Mouse (Mus musculus) heart, adult 9 months (tissue): ENCODE data around the gene Mylpf.
"Not testable (repeated sequence)": the region's sequence is repeated elsewhere in the genome, so short reads cannot be mapped to it uniquely, and the experiment has no call there.

Experiments used
- DNase-seq, 2 experiments: peaks; one replicate each; pipeline ENCODE4 v3.0.0; 2022; ENCODE audit warnings: low spot score in 2 of 2

The Mylpf gene

DNA sequence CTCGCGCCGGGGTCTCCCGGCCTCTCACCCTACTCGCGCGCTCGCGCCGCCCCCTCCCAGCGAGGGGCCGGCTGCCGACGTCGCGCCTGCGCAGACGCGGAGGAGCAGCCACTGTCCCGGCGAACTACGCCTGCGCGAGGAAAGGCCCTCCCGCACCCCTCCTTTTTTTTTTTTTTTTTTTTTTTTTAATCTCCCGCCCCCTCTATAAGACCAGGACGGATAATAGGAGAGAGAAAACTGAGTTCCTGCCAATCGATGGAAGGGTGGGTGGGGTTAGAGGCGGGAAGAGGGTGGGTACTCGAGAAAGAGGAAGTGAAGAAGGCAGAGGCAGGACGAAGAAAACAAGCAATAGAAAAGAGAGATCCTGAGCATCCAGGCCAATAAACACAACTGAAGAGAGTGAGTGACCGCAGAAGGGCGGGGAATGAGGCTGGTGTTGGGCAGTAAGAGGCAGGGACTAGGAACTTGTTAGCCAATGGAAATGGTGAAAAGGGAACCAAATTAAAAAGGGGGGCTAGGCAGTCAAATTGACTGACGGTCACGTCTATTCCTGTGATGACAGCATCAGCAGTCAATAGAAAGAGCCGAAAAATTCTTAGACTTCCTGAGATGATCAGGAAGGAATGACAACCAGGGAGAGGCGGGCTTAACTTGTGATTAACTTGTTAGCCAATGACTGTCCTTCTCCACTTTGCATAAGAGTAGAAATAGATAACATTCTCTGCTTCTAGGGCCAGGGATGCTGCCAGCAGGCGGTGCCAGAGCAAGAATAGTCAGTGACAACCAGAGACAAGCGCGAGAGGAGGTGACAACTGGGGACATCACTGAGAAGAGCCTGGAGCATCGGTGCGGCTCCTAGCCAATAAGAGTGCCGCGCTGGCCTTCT lies at the start of gene Mylpf:
Gene Mylpf (plus strand): TSS at position 338 of the 886 bp plus-strand sequence.
- DNase-seq = peak; percentile 97 to 100

DNA sequence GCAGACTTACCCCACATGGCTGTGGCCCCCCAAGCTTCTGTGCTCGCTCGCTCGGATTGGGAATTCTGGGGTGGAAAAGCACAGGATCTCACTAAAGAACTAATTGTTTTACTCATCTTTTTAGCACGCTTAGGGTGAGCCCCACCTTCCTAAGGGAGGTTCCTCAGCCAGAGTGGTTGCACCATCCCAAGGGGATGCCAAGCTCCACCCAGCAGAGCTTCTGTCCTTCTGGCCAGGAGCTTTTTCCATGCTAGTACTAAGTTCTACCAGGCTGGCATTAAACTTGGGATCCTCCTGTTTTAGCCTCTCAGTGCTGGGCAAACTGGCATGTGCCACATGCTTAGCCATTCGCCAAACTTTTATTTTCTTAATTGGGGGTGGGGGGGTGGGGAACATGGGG lies 46.1 kb upstream of the Mylpf start:
- no peak for DNase-seq

DNA sequence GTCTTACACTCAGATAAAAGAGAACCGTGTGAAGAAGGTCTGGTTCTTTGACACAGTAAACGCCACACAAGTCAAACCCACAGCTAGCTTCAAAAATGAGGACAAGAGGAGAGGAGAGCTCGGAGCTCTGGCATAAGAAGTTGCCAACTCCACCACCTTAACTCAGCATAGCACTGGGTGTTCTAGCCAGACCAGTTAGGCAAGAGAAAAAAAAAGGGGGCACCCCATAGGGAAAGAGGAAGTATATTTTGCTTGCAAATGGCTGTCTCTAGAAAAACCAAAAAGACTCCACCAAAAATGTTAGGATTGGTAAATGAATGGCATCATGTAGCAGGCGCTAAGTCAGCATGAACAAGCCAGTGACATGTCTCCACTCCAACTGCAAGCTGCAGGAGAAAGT lies 44.7 kb upstream of the Mylpf start:
- no peak for DNase-seq

DNA sequence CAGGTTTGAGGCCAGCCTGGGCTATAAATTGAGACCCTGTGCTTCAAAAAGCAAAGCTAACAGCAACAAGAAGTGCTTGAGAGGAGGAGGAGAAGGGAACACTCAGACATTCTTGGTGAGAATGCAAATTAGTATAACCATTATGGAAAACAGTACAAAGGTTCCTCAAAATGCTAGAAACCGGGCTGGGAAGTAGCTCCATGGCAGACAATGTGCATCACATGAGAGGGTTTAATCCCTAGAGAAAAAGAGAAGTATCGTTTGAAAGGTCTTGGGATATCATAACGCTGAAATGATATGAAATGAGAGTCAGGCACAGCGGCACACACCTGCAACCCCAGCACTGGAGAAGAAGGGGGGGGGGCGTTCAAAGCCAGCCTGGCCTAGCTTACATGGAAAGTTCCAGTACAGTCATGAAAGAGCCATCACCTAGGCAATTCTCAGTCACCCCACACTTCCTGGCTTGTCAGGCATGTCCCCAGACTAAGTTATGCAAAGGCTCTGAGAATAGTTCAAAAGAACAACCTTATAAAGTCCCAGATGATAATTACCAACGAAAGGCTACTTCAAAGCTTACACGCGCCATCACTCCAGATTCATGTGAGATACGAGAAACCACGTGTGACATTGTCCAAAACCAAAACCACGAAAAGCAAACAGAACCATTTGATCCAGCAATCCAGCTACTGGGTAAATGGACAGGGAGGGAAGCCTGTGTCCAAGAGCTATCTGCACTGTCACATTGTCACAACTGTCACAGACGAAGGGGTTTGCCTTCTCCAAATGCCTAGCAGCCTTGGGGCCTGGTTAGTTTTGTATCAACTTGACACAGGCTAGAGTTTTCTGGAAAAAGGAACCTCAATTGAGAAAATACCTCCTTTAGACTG lies 42.8 kb upstream of the Mylpf start:
- DNase-seq = no peak

DNA sequence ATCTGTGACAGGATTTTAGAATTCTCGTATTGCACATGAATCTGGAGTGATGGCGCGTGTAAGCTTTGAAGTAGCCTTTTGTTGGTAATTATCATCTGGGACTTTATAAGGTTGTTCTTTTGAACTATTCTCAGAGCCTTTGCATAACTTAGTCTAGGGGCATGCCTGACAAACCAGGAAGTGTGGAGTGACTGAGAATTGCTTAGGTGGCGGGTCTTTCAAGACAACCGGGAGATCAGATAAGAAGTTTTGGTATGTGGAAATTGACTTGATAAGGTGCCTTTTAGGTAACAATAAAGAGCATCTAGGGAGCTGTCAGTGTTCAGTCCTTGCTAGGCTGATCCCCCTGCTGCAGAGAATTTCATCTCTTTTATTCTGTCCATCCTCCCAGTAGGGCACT lies 42.2 kb upstream of the Mylpf start:
- no peak for DNase-seq

DNA sequence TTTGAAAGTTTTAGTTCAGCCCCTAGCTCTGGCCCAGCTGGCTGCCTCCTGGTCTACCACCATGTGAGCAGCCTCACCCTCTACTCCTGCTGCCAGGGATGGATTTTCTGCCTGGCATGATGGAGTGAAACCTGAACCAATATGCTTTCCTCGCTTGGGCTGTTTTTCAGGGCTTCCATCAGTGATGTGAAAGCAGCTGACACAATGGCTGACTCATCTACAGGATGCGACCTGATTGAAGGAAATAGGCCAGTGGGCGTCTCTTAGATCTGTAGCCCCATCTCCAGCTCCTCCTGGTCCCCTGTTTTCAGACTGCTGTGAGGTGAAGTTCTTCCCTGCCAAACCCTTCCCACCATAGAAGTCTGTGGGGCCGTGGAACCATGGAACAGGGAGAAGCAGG lies 31.8 kb upstream of the Mylpf start:
- DNase-seq = no peak

DNA sequence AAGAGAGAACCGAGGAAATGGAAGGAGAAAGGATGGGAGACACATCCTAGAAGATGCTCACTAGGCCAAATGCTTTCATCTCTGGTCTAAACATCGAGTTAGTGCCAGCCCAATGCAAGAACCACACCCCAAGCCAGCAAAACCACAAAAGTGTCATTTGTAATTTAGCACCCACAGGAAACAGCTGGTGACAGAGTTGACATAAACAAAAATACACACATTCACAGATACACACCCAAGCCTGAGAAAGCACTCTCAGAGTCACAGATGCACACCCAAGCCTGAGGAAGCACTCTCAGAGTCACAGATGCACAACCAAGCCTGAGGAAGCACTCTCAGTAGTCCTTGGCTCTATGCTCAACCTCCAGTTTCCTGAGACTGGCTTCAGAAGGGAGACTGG lies 27.9 kb upstream of the Mylpf start:
- no peak for DNase-seq

DNA sequence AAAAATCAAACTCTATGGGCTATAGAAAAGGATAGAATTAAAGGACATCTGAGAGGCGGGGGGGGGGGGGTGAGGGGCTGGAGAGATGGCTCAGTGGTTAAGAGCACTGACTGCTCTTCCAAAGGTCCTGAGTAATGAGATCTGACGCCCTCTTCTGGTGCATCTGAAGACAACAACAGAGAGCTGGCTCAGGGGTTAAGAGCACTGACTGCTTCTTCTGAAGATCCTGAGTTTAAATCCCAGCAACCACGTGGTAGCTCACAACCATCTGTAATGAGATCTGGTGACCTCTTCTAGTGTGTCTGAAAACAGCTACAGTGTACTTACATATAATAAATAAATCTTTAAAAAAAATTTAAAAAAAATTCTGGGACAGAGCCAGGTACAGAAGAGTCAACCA lies 27.0 kb upstream of the Mylpf start:
- not testable (repeated sequence) for DNase-seq

DNA sequence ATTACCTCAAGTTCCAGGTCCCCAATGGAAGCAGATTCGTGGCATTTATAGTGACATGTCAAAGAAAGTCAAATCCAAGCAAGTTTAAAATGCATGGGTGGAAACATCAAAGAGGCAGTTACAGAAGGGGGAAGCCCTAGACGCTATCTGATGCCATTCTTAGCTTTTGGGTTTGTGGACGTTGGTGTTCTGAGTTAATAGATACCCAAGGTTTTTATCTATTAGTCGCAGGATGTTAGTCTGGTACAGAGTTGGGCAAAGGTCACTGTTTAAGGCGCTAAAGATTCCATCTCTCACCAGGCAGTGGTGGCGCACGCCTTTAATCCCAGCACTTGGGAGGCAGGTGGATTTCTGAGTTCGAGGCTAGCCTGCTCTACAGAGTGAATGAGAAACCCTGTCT lies 25.3 kb upstream of the Mylpf start:
- DNase-seq = no peak

DNA sequence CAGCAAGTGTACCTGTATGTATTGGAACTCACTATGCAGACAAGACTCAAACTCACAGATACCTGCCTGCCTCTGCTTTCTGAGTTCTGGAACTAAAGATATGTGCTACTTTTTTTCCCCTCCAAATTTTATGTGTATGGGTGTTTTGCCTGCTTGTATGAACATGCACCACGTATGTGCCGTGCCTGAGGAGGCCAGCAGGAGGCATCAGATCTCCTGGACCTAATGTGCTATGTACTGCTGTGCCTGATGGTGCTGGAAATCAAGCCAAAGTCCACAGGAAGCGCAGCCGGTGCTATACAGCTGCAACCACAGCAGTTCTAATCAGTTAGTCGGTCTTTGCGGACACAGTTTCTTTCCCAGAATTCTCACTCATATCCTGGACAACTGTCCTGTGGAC lies 24.9 kb upstream of the Mylpf start:
- DNase-seq = no peak

DNA sequence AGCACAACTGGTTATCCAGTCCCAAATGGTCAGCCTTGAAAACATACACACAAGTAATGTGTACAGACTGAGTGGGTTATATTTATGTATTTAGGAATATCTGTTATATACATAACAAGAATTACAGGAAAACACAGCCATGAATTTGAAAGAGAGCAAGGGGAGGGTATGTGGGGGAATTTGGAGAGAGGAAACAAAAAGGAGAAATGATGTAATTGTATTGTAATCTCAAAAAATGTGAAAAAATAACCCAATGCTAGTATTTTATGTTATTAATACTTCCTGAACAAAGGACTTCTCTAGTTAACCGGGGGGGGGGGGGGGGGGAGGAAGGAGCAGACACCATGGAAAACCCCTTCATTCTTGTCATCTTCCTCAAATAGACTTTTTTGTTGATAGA lies 24.0 kb upstream of the Mylpf start:
- DNase-seq = no peak

DNA sequence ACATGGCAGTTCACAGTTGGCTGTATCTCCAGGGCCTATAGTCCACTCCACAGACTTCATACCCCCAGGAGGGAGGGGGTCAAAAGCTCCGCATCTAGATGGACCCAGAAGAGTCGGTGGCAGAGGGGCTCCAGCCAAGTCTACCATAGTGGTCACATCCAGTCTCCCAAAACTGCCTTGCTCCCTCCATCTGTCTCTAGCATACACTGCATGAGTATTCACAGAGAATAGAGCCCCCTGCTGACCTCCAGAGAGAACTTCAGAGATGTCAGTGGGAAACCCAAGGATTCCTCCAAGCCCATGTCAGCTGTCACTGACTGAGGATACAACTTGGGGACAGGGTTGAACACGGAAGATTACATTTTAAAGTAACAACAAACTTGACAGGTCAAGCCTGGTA lies 23.1 kb upstream of the Mylpf start:
- no peak for DNase-seq

DNA sequence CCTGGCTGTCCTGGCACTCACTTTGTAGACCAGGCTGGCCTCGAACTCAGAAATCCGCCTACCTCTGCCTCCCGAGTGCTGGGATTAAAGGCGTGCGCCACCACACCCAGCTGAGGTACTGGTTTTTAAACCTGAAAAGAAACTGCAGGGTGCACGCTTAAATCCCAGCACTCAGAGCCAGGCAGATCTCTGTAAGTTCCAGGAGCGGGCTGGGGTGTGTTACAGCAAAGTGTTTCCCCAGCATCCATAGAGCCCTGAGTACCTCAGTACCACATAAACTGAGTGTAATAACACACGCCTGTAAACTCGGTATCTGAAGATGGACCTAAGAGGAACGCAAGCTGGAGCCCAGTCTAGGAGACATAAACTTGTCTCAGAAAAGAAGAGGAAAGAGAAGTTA lies 21.3 kb upstream of the Mylpf start:
- no peak for DNase-seq

DNA sequence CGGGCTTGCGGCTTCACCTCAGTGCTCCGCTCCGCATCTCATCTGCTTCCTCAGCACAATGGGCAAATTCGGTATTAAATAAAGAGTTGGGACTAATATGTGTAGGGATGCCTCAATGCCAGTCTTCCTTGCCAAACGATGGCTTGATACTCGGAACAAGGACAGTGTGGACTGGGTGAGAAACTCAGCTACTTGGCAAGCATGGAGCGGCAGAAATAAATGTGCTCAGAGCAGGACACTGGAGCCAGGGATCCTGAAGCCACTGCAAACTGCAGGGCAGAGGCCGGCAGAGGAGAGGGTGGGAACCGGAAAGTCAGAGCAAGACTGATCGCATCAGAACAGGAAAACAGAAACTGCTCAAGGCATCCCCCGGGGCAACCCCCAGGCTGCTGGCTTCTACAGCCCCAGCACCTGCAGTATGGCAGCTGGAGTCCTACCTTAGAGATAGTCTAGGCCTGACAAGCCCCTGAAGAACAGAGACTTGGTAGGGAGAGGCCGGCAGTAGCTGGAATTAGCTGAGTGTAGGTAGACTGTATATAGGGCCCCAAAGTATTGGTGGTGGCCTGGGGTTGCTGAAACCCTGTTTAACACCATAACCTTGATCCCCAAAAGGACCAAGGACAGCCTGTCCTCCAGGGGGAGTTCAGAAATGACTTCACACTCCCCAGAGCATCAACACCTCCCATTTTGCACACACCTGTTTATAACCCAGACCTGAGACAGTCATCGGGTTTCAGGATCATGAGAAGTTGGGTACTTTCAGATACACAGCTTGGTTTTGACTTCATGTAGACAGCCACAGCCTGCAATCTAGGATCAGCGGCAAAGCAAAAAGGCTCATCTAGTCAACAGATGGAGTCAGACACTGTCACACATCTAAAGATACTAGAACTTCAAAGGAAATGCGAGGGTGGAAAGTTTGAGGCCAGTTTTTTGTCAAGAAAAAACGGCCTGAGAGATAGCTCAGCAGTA lies 20.1 kb upstream of the Mylpf start:
- no peak for DNase-seq

DNA sequence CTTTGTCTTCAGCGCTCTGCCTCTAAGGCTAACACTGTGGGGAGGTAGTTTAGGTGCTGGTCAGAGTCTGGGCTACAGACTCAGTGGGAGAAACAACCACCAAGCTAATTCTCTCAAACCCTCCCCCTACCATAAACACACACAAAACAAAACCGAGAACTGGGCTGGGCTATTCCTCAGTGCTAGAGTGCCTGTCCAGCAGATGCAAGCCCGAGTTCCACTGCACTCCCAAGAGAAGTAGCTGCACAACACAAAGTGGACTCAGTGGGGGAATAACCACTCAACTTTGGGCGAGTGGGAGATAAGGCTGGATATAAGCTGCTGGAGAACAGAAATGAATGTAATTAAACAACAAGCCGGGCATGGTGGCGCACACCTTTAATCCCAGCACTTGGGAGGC lies 18.0 kb upstream of the Mylpf start:
- DNase-seq = no peak

DNA sequence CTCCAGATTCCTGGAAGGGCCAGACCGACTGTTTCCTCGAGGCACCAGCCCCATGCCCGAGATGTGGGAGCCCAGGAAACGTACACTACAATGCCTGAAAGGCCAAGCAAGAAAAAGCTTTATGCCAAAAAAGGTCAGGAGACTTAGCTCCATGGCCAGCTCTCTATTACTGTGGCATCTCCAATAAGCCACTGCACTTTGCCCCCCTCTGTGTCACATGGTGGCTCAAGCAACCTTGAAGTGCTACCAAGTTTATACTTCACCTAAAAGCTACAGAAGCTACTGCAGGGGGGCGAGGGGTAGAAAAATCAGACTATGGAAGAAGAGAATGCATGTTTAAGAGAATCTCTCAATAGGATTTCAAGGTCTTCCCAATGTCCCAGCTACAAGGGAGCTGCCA lies 15.7 kb upstream of the Mylpf start:
- no peak for DNase-seq

DNA sequence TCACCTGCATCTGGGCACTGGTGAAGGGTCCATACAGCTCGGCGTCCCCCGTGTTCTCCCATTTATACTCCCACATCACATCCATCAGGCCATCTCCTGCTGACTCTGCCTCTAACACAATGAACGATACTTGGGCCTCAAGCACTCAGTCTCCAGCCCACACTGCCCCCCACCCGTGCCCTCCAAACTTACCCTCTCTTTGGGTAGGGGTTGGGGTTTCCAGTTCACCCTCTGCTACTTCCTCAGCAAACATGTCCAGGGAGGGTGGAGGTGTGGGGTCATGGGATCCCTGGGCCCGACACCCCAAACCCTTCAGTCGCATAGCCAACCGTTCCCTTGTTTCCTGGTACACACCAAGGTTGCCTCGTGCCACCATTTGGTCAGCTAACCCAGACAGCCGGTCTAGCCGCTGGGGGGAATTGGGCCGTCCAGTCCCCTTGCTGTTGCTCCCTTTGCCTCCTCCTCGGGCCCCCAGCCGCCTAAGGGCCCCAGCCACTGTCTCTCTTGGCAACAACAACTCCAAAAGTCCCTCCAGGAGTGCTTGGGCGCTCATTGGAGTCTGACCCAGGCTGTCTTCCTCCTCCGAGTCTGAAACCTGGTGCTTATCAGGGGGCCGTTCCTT lies 14.6 kb upstream of the Mylpf start:
- DNase-seq = no peak

DNA sequence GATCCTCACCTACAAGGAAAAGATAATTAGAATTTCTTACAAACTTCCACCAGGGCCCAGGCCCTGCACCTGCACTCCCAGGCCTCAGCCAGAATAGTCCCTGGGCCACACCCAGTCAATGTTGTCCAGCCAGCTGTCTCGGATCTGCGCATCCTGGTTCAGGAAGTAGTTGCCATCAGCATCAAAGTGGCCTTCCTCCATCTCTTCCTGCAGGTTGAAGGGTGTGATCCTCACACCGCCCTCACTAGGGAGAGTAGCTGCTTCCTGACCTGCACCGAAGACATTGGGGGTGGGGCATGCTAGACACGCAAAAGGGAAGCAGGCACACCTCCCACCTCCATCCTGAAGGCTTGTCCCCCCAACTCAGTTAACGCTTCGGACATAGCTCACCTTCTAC lies 14.1 kb upstream of the Mylpf start:
- DNase-seq = no peak

DNA sequence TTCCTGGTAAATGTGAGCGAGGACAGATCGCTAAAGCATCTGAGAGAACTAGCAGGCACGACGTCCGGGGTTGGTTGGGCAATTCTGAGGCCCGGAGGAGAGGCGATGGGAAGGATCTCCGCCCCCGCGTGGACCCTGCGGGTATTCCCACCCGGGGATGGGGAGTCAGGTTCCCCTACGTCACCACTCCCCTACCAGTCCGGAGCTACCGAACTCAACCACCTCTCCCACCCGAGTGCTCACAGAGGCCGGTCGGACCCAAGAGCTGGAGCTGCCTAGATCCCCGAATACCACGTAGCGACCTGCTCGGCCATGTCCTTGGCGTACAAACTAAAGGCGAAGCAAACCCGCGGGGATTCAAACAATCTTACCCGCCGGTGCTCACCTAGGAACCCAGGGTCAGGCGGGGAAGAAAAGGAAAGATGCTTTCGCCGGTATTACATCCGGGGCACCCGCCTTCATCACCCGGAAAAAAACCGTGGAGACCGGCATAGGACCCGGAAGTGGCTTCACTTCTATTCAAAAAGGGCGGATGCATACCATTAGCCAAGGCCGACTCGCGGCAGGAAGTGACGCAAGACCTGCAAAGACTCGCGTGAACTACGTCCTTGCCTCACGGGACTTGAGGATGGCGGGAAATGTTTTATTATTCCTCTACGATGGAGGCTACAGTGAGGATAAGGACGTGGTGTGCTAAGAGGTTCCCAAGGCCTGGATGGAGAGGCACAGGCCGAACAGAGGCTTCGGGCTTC lies 13.0 kb upstream of the Mylpf start, which contains the start of gene Cd2bp2:
Gene Cd2bp2 (minus strand): TSS at position 507 of the 752 bp plus-strand sequence.
- DNase-seq = peak; percentile 95 to 97

DNA sequence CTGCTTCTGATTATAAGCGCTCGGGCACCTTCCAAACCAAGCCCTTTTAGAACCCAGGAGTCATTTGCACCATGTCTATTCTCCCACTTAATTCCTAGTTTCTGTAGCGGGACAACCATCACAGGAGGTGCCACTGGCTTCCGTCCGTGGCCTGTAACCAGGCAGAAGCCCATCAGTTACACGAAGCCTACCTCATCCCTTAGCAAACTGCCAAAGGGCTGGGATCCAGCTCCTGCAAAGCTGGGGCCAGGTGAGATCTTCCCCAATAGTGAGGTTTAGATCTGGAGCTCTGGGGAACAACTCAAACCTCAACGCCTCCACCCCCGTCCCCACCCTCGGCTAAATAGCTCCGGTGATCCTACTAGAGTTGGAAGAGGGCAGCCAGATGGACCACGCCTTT lies 12.2 kb upstream of the Mylpf start:
- no peak for DNase-seq
